Mouse (Mus musculus) B cell, adult 2 months (primary cell): Measurements from ENCODE around the gene Acot4.
A peak's percentile ranks its signal among the peaks of the same experiment; 100 is the strongest.
"Not testable (repeated sequence)": the region's sequence is repeated elsewhere in the genome, so short reads cannot be mapped to it uniquely, and the experiment has no call there.

ENCODE experiments used
- DNase-seq, 2 experiments: peaks; one replicate each; pipeline ENCODE4 v3.0.0; 2022

Acot4 gene

DNA sequence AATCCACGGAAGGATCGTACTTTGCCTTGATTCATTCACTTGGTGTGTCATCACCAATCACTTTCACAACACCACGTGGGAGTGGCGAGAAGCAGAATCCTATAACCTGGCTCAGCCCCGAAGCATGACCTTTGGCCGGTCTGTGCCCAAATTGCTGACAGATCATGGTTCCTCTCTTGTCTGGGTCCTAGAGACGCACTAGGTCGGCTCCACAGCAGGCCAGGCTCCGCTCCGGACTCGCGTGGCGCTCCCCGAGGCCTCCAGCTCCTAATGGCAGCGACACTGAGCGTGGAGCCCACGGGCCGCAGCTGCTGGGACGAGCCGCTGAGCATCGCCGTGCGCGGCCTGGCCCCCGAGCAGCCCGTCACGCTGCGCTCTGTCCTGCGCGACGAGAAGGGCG is at the start of gene Acot4:
Gene Acot4 (plus strand): TSS at position 139 of the 400 bp plus-strand sequence.
- peak; percentile 8 to 12 for DNase-seq

GRCm38 (mm10) chr12:83988483-83988882 is 49.7 kb upstream of the Acot4 start:
- DNase-seq, result no peak

- no peak for DNase-seq
Observed at GRCm38 (mm10) chr12:83989378-83989777, 48.8 kb upstream of the Acot4 start.

DNA sequence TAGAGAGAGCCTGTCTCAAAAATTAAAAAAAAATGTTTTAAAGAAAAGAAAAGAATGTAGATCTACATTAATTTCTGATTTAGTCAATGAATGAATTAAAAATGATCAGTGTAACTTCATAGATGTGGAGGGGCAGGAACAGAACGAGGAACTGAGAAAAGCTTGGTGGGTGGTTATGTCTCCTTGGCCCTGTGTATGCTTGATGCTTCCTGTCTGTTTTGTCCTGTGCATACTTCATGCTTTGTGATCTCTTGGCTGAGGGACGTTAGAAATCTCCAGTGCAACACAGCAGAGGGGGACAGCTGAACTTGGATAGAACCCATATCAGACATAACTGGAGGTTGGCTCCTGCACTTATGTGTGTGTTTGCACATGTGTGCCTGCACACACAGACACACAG is 41.0 kb upstream of the Acot4 start:
- no peak for DNase-seq

DNA sequence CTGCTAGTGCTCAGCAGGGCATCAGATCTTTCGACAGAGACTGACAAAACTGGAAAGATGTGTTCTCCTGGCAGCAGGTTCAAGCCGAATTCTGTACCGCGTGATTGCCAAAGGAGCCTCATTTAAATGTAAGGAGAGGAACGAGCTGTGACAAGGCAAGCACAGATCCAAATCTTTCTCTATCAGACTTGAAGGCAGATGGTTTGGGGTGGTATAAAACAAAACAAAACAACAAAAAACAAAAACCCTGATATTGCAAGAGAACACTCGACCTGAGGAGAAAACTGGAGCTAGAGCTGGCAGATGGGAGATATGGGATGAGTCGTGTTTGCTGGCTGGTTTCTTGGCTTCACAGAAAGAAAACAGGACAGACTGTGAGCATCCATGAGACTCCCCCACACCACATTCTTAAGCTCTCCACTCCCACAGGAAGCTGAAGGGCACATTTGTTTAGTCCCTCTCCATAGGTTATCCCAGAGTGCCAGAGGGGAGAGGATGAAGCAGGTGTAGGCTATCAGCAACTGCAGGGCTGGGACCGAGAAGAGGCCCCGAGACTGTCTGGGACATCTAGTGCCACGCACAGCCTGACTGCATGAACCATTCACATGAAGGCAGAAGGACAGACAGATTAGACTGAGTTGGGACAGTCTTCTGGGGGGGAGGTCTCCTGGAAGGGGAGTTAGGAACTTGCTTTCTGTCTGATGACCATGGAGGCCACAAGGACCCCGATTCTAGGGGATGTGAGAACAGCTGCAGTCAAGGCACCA is 39.7 kb upstream of the Acot4 start:
- no peak for DNase-seq

DNA sequence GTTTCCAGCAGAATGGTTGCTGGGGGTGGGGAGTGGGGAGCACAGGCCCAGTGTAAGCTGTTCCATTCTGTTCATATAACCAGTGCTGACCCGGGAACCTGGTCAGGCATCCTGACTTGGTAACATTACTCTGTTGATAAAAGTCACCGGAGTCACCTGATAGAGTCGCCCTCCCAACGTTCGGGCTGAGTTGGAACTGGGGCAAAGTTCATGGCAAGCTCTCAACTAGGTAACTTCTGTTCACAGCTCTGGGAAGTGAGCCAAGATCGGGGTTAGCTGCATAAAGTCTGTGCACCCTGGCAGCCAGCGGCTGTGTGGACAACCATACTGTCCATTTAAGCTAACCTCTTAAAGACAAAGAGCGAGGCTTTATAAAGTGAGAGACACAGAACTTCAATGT is 38.9 kb upstream of the Acot4 start:
- DNase-seq, result not testable (repeated sequence)

GRCm38 (mm10) chr12:84000418-84000817 is 37.8 kb upstream of the Acot4 start:
- DNase-seq, result no peak

DNA sequence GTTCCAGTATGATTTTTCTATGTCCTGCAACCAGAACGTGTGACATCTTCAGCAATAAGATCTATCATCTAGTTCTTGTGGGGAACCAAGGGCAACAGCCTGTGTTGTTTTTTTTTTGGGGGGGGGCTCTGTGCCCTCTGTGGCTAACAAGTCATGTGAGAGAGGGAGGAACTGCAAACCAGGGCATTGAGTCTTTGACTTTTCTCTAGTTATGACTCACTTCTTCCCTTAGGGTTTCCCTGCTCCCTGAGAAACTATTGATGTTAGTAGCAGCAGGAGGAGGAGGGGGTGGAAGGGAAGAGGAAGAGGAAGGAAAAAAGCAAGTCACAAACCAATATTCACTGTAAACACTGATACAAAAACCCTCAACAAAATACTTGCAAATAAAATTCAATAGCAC is 34.3 kb upstream of the Acot4 start:
- no peak for DNase-seq

GRCm38 (mm10) chr12:84008251-84008650 is 29.9 kb upstream of the Acot4 start:
- no peak for DNase-seq

DNA sequence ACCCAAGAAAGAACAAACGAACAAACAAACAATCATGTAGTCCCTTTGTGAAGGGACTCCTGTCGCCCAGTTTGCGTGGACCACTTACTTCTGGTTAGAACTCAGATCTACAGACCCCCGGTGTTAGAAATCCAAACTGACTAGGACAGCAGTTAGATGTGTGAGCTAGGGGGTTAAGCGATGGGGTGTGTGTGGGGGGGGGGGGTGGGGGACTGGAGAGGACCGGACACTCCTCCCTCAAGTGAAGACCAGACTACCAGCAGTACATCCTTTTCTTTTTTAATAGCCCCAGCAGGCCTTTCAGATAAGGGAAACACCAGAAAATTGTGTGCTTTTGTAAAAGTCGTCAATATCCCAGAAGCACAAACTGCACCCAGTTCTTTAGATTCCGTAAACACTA is 29.4 kb upstream of the Acot4 start:
- DNase-seq, result no peak

- peak; percentile 39 to 52 for DNase-seq
Observed at GRCm38 (mm10) chr12:84009171-84009965, 28.8 kb upstream of the Acot4 start, which contains the start of gene Acot1. Gene Acot1, plus strand, starts transcription at chr12:84009490.

DNA sequence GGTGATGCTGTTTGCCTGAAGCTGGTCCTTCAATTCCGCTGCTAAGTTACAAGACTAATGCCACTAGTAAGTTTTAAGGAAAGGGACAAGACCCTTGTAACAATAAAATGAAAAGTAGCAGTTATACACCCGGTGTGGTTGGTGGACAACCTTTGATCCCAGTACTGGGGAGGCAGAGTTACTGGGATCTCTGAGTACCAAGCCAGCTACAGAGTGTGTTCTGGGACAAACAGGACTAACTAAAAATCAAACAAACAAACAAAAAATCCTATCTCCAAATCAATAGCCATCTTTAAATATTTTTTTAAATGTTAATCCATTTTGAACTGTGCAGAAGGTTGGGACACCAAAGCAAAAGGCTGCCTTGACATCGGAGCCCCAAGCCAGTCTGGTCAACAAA is 28.0 kb upstream of the Acot4 start:
- DNase-seq, result no peak

DNA sequence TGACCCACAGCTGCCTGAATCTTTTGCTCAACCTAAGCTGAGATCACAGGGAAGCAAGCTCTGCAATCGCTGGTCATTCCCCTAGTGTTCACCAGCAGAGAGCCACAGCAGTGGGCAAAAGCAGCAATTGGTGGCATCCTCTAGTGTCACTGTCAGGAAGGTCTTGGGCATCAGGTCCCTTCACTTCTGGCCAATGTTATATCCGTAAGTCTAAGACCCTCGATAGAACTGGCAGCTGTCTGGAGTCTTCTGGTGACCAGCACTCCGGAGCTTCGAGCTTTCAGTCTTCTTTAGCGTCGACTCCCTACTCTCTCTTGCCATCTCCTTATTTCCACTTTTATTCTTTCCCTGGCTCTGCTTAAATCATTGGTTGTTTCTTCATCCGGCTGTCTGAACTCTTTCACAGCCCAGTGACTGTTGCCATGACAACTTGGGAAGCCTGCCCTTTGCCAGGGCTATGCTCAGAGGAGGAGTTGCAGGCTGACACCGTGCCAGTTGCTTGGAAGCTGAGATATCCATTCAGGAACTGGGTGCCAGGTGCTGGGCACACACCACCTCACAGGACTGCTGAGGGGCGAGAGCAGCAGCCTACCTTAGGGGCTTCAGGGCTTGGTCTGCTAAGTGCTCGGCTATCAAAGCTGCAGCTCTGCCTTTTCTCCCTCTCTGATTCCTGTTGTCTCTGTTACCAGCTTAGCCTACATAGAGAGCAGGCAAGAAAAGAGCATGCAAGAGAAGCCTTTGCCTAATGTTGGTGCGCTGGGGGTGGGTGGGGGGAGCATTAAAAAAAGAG is 26.7 kb upstream of the Acot4 start:
- no peak for DNase-seq

GRCm38 (mm10) chr12:84013130-84013529 is 25.0 kb upstream of the Acot4 start:
- no peak for DNase-seq

GRCm38 (mm10) chr12:84013701-84014100 is 24.5 kb upstream of the Acot4 start:
- no peak for DNase-seq

DNA sequence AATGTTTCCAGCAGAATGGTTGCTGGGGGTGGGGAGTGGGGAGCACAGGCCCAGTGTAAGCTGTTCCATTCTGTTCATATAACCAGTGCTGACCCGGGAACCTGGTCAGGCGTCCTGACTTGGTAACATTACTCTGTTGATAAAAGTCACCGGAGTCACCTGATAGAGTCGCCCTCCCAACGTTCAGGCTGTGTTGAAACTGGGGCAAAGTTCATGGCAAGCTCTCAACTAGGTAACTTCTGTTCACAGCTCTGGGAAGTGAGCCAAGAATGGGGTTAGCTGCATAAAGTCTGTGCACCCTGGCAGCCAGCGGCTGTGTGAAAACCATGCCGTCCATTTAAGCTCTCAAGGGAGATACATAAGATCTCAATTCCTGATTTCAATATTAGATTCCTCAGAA is 17.7 kb upstream of the Acot4 start:
- peak in 1 of 2 experiments; percentile 13 for DNase-seq

DNA sequence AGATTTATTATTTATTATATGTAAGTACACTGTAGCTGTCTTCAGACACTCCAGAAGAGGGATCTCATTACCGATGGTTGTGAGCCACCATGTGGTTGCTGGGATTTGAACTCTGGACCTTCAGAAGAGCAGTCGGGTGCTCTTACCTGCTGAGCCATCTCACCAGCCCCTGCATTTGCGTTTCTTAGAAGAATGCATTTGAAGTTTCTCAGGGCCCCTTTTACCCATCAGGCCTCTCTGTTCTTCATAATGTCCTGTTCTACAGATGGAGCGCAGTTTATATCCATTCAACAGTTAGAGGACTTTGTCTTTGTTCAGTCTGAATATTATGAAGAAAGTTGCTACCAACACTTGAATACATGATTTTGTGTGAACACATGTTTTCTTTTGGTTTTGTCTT is 15.9 kb upstream of the Acot4 start:
- DNase-seq, result not testable (repeated sequence)

DNA sequence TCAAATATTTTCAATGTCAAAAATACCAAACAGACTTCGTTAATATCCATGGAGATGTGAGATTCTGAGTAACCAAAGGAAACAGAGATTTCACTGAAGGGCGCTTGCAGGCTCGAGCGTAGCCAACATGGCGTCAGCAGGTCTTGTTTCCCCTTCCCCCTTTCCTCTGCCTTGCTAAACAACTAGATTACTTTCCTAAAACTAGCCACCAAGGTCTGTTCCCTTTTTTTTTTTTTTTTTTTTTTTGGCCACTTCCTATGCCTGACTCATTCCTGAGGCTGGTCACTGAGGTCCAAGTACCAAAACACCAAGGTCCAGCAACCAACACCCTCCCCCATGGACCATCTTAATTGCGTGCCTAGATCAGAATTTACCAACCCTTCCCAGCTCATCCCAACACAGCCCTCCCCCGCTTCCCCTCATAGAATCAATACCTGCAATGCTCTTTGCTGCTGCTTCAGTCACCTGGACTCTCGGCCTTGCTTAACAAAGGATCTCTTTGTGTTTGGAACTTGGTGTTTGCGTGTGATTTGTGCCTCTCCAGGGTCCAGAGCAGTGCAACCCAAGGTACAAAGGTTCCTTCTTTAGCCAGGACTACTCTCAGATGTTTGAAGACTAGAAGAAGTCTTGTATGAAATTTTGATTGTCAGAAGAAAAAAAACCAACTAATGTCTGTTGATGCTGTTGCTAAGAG is 15.0 kb upstream of the Acot4 start:
- DNase-seq, result no peak

GRCm38 (mm10) chr12:84025888-84026287 is 12.3 kb upstream of the Acot4 start:
- no peak for DNase-seq

- DNase-seq, result not testable (repeated sequence)
Observed at GRCm38 (mm10) chr12:84028328-84028727, 9.9 kb upstream of the Acot4 start.

GRCm38 (mm10) chr12:84029043-84029442 is 9.1 kb upstream of the Acot4 start:
- not testable (repeated sequence) for DNase-seq

DNA sequence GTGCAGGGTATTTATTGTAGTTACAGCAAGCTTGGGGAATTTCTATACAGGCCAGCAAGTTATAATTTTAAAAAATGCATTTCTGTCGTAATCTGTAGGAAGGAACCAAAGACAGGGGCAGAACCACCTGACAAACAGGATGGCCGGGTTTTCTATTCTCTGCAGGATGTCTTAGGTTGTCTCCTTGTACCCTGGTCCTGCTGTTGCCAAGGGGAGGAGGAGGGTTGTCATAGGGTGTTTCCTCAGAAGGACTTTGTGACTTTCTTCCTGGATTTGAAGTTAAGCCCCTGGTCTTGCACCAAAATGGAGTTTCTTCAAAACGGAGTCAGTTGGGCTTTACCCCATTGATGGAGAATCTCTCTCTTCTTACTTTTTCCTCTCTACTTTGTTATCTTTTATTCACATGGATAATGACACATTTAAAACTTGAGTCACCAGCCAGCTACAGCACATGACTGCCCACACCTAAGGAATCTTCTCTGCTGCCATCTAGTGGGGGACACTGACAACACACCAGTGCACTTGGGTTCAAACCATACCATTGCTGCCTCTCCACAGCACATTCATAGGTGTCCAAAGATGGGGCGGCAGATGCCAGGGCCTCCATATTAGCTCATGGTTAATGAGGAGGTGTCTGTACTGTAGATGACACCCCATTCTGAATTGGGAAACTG is 7.4 kb upstream of the Acot4 start:
- peak; percentile 83 to 84 for DNase-seq
